Mouse (Mus musculus) embryonic facial prominence, embryonic 10.5 days (tissue): ENCODE measurements at regions not wholly inside any gene's neighbourhood (a gene's known extent, or its start where the extent isn't known, plus 50 kb on each side); places are given as distances from the start of the nearest gene placed in this dataset.
A peak's percentile ranks its signal among the peaks of the same experiment; 100 is the strongest.

Experiments
- DNase-seq: peaks from one replicate; pipeline ENCODE4 v3.0.0-alpha.2; 2017; ENCODE audit warnings: low spot score
- H3K27ac ChIP-seq: fragments of 300-500 bp; sonication (generic); replicated peaks from 2 replicates; pipeline ENCODE4 v1.5.1; 2016; ENCODE audit warnings: mild to moderate bottlenecking
- H3K27me3 ChIP-seq: fragments of 300-500 bp; sonication (generic); replicated peaks from 2 replicates; pipeline ENCODE4 v1.6.1; 2016; ENCODE audit warnings: low read depth, mild to moderate bottlenecking; ENCODE audit not compliant: poor library complexity, severe bottlenecking
- H3K36me3 ChIP-seq: fragments of 300-500 bp; sonication (generic); replicated peaks from 2 replicates; pipeline ENCODE4 v1.6.1; 2016; ENCODE audit warnings: mild to moderate bottlenecking, moderate library complexity
- H3K4me1 ChIP-seq: fragments of 300-500 bp; sonication (generic); 2 replicates; pipeline ENCODE4 v1.6.1; 2016
- H3K4me3 ChIP-seq: fragments of 300-500 bp; sonication (generic); 2 replicates; pipeline ENCODE4 v1.5.1; 2016; ENCODE audit warnings: mild to moderate bottlenecking, moderate library complexity
- H3K9me3 ChIP-seq: fragments of 300-500 bp; sonication (generic); 2 replicates; pipeline ENCODE4 v1.6.1; 2016; ENCODE audit warnings: mild to moderate bottlenecking
- WGBS: fragments of 180-500 bp; shearing (Covaris S2); methylation state at CpG from one replicate; pipeline ENCODE4 v1.1.7; 2016; 5-methylcytosine and 5-hydroxymethylcytosine counted together

GRCm38 (mm10) chr2:11416122-11416521 is 137.8 kb downstream of the Pfkfb3 start:
- H3K9me3 ChIP-seq, result no peaks in the 10 kb centered on the region
- no peaks in the 10 kb centered on the region for H3K36me3 ChIP-seq
- no peaks in the 10 kb centered on the region for H3K27me3 ChIP-seq
- H3K4me3 ChIP-seq, result no peak overlapping the region
- H3K4me1 ChIP-seq, result no peaks in the 10 kb centered on the region
- no peak overlapping the region for H3K27ac ChIP-seq
- DNase-seq, result no peak
- 95% methylated on average over 11 of the region's 11 CpGs for WGBS

- no peaks in the 10 kb centered on the region for H3K4me1 ChIP-seq
- no peak overlapping the region for H3K4me3 ChIP-seq
- H3K27ac ChIP-seq, result no peak overlapping the region
- WGBS, result 90% methylated on average over 6 of the region's 6 CpGs
- DNase-seq, result no peak
- no peaks in the 10 kb centered on the region for H3K9me3 ChIP-seq
- no peaks in the 10 kb centered on the region for H3K36me3 ChIP-seq
- H3K27me3 ChIP-seq, result no peaks in the 10 kb centered on the region
Measured at GRCm38 (mm10) chr2:11412521-11412920, 141.4 kb downstream of the Pfkfb3 start.

GRCm38 (mm10) chr2:11408497-11408896 is 145.4 kb downstream of the Pfkfb3 start:
- no peak overlapping the region for H3K4me3 ChIP-seq
- no peaks in the 10 kb centered on the region for H3K36me3 ChIP-seq
- DNase-seq, result no peak
- WGBS, result 85% methylated on average over 5 of the region's 6 CpGs
- H3K9me3 ChIP-seq, result no peaks in the 10 kb centered on the region
- H3K27ac ChIP-seq, result no peak overlapping the region
- H3K4me1 ChIP-seq, result no peaks in the 10 kb centered on the region
- no peaks in the 10 kb centered on the region for H3K27me3 ChIP-seq

DNA sequence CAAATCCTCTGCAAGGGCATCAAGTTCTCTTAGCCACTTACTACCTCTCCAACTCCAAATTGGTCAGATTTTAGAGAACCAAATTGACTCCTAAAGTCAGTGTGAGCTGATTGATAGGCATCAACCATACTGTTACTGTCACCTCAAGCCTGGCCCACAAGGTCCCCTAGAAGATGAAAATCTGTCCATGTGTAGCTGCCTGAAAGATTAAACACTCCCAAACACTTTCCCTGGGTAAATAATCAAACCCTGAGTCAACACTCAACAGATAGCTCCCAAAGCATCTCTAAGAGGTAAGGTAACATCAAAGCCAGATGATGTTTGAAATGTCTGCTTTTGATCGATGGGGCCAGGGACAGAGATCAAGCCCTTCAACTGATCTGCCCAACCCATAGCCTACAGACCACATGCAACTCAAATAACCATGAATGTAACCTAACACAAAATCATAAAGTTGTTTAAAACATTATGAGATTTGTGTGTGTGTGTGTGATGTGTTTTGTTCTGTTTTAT is 147.7 kb downstream of the Pfkfb3 start:
- Histone ChIP-seq H3K4me1 (no peaks in the 10 kb centered on the region), H3K27ac (no peak overlapping the region), H3K36me3 (no peaks in the 10 kb centered on the region), H3K4me3 (no peak overlapping the region), H3K9me3 (no peaks in the 10 kb centered on the region), H3K27me3 (no peaks in the 10 kb centered on the region)
- DNase-seq, result no peak
- WGBS, result 96% methylated on average over 1 of the region's 1 CpGs

DNA sequence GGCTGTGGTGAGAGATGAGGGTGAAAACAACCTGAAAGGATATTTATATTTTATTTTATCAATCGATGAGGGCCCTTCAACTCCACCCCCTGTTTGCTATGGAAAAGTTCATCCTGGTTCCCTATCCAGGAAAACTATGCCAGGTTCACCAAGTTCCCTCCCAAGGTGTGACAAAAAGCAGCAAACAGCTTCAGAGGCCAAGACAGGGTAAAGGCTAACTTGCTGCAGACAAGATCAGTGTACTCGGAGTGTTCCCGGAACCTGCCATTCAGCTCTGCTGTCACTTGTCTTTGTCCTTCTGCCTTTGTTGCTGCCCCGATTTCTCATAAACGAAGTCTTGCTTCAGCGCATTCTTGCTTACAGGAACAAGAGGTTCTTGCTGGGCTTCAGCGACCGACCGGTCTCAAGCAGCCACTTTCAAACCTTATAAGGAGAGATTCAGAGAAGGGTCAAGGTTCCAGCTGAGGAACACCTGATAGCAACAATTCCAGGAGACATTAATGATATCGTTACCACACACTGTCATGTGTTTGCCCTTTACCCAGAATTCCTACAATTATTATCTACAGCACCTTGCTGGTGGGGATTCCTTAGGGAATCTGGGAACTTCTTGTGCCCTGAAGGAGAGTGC is 151.5 kb downstream of the Pfkfb3 start:
- no peak for DNase-seq
- Histone ChIP-seq H3K36me3 (no peaks in the 10 kb centered on the region), H3K27me3 (no peaks in the 10 kb centered on the region), H3K27ac (no peak overlapping the region; the same call in 1 of the 2 replicates), H3K4me1 (no peaks in the 10 kb centered on the region), H3K9me3 (no peaks in the 10 kb centered on the region), H3K4me3 (no peak overlapping the region)
- 79% methylated on average over 10 of the region's 10 CpGs for WGBS

- H3K4me3 ChIP-seq, result no peak overlapping the region
- DNase-seq, result no peak
- no peaks in the 10 kb centered on the region for H3K9me3 ChIP-seq
- H3K27ac ChIP-seq, result no peak overlapping the region
- WGBS, result 96% methylated on average over 3 of the region's 3 CpGs
- H3K36me3 ChIP-seq, result no peaks in the 10 kb centered on the region
- H3K27me3 ChIP-seq, result no peaks in the 10 kb centered on the region
- no peaks in the 10 kb centered on the region for H3K4me1 ChIP-seq
Measured at GRCm38 (mm10) chr2:11399411-11399810, 154.5 kb downstream of the Pfkfb3 start.

GRCm38 (mm10) chr2:11398949-11399348 is 154.9 kb downstream of the Pfkfb3 start:
- WGBS, result 91% methylated on average over 6 of the region's 6 CpGs
- Histone ChIP-seq H3K9me3 (no peaks in the 10 kb centered on the region), H3K27me3 (no peaks in the 10 kb centered on the region), H3K4me1 (no peaks in the 10 kb centered on the region), H3K4me3 (no peak overlapping the region), H3K27ac (no peak overlapping the region), H3K36me3 (no peaks in the 10 kb centered on the region)
- DNase-seq, result no peak

DNA sequence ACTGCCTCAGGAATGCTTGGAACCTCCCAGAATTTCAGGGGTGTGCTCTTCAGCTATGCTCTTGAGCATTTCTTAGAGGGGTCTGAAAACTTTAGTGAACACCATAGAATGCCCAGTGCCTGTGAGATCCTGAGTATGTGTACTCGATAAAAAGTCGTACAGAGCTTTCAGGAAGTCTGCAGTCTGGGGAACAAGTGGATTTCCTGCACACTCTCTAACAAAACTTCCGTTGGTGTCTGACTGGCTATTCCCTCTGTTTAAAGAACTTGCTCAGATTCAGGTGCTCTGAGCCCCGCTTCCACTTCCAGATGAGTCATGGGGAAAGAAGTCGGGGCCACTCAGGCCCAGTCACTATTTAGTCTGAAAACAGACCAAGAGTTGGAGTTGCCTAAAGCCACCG is 155.5 kb downstream of the Pfkfb3 start:
- no peaks in the 10 kb centered on the region for H3K36me3 ChIP-seq
- no peak for DNase-seq
- no peaks in the 10 kb centered on the region for H3K9me3 ChIP-seq
- no peaks in the 10 kb centered on the region for H3K27me3 ChIP-seq
- H3K27ac ChIP-seq, result no peak overlapping the region
- H3K4me1 ChIP-seq, result no peaks in the 10 kb centered on the region
- WGBS, result 85% methylated on average over 6 of the region's 6 CpGs
- H3K4me3 ChIP-seq, result no peak overlapping the region

GRCm38 (mm10) chr2:11396835-11397234 is 157.0 kb downstream of the Pfkfb3 start:
- DNase-seq, result no peak
- no peaks in the 10 kb centered on the region for H3K9me3 ChIP-seq
- no peak overlapping the region for H3K4me3 ChIP-seq
- H3K36me3 ChIP-seq, result no peaks in the 10 kb centered on the region
- peaks cover 5% of the 10 kb centered on the region for H3K4me1 ChIP-seq
- no peaks in the 10 kb centered on the region for H3K27me3 ChIP-seq
- 92% methylated on average over 3 of the region's 3 CpGs for WGBS
- H3K27ac ChIP-seq, result no peak overlapping the region

GRCm38 (mm10) chr2:11394675-11395349 is 159.1 kb downstream of the Pfkfb3 start:
- Histone ChIP-seq H3K36me3 (no peaks in the 10 kb centered on the region), H3K4me3 (no peak overlapping the region), H3K4me1 (peaks cover 8% of the 10 kb centered on the region), H3K27ac (no peak overlapping the region), H3K9me3 (no peaks in the 10 kb centered on the region), H3K27me3 (no peaks in the 10 kb centered on the region)
- DNase-seq, result no peak
- 71% methylated on average over 5 of the region's 5 CpGs for WGBS

GRCm38 (mm10) chr2:11391725-11392124 is 162.2 kb downstream of the Pfkfb3 start:
- Histone ChIP-seq H3K4me3 (no peak overlapping the region), H3K27me3 (no peaks in the 10 kb centered on the region), H3K4me1 (peaks cover 8% of the 10 kb centered on the region), H3K36me3 (no peaks in the 10 kb centered on the region), H3K27ac (peak overlapping the region; percentile 54), H3K9me3 (no peaks in the 10 kb centered on the region)
- DNase-seq, result peak; percentile 17
- WGBS, result 20% methylated on average over 6 of the region's 6 CpGs

- DNase-seq, result no peak
- H3K4me1 ChIP-seq, result peaks cover 8% of the 10 kb centered on the region
- H3K36me3 ChIP-seq, result no peaks in the 10 kb centered on the region
- H3K9me3 ChIP-seq, result no peaks in the 10 kb centered on the region
- no peaks in the 10 kb centered on the region for H3K27me3 ChIP-seq
- no peak overlapping the region for H3K4me3 ChIP-seq
- WGBS, result 75% methylated on average over 6 of the region's 6 CpGs
- peak overlapping the region; percentile 30; the same call in 1 of the 2 replicates for H3K27ac ChIP-seq
Measured at GRCm38 (mm10) chr2:11390667-11391334, 163.1 kb downstream of the Pfkfb3 start.

- Histone ChIP-seq H3K9me3 (no peaks in the 10 kb centered on the region), H3K27ac (no peak overlapping the region), H3K4me3 (no peak overlapping the region), H3K27me3 (no peaks in the 10 kb centered on the region), H3K4me1 (peaks cover 8% of the 10 kb centered on the region), H3K36me3 (no peaks in the 10 kb centered on the region)
- no peak for DNase-seq
- WGBS, result 90% methylated on average over 2 of the region's 2 CpGs
Measured at GRCm38 (mm10) chr2:11387623-11388022, 166.3 kb downstream of the Pfkfb3 start.
